Mouse (Mus musculus) embryonic facial prominence, embryonic 14.5 days (tissue): ENCODE measurements around the gene Dusp22. TPM values are rescaled to one million over a fixed set of nuclear protein-coding genes. Genes with fewer than 3 reads are reported as not detected.

Experiments
- ATAC-seq: fragments of 200-750 bp; cut with Nextera tagmentation; 2 replicates; pipeline ENCODE4 v1.8.0; 2017; ENCODE audit warnings: low read depth, moderate number of reproducible peaks, moderate TSS enrichment
- DNase-seq: peaks from one replicate; pipeline ENCODE4 v3.0.0-alpha.2; 2015; ENCODE audit warnings: low spot score
- H3K27ac ChIP-seq: fragments of 300-500 bp; sonication (generic); replicated peaks from 2 replicates; pipeline ENCODE4 v1.5.1; 2014; ENCODE audit warnings: low read depth, mild to moderate bottlenecking, low read length, moderate library complexity
- H3K27me3 ChIP-seq: fragments of 300-500 bp; sonication (generic); replicated peaks from 2 replicates; pipeline ENCODE4 v1.6.1; 2014; ENCODE audit warnings: low read length; ENCODE audit not compliant: control insufficient read depth, insufficient read depth
- H3K36me3 ChIP-seq: fragments of 300-500 bp; sonication (generic); 2 replicates; pipeline ENCODE4 v1.6.1; 2014; ENCODE audit warnings: low read length, mixed read lengths; ENCODE audit not compliant: control insufficient read depth, insufficient read depth
- H3K4me1 ChIP-seq: fragments of 300-500 bp; sonication (generic); 2 replicates; pipeline ENCODE4 v1.6.1; 2014; ENCODE audit warnings: antibody characterized with exemption, low read length; ENCODE audit not compliant: control insufficient read depth, insufficient read depth
- H3K4me2 ChIP-seq: fragments of 300-500 bp; sonication (generic); 2 replicates; pipeline ENCODE4 v1.6.1; 2014; ENCODE audit warnings: low read depth, mild to moderate bottlenecking, low read length, moderate library complexity, mixed read lengths
- H3K4me3 ChIP-seq: fragments of 300-500 bp; sonication (generic); 2 replicates; pipeline ENCODE4 v1.5.1; 2014; ENCODE audit warnings: low read depth, mild to moderate bottlenecking, low read length
- H3K9ac ChIP-seq: fragments of 300-500 bp; sonication (generic); 2 replicates; pipeline ENCODE4 v1.6.1; 2014; ENCODE audit warnings: low read depth, mild to moderate bottlenecking, low read length, moderate library complexity, mixed read lengths
- H3K9me3 ChIP-seq: fragments of 300-500 bp; sonication (generic); 2 replicates; pipeline ENCODE4 v1.6.1; 2016; ENCODE audit warnings: low read length; ENCODE audit not compliant: control insufficient read depth
- WGBS: fragments of 180-500 bp; shearing (Covaris S2); extraction: QIAGEN DNeasy Blood & Tissue Kit; methylation state at CpG from one replicate; pipeline ENCODE4 v1.1.7; 2014; 5-methylcytosine and 5-hydroxymethylcytosine counted together
- polyA plus RNA-seq: library from polyadenylated mRNA; unstranded; fragments of >200 nt; fragmentation: Nextera tagmentation; extraction: Ambion mirVana; gene quantifications from 2 replicates; pipeline ENCODE4 v1.2.1, GENCODE M21; 2014

Dusp22 gene
- polyA plus RNA-seq: 35.8 and 36.0 TPM in 2 replicates

- ATAC-seq: peak; percentile 95
- under 1% methylated on average over 28 of the region's 74 CpGs for WGBS
- H3K9ac ChIP-seq: peak within 1 kb of the TSS; percentile 87
- peak within 1 kb of the TSS; percentile 68 for H3K27ac ChIP-seq
- peak within 1 kb of the TSS; percentile 85 for H3K4me3 ChIP-seq
- no peaks in the 10 kb centered on the region for H3K36me3 ChIP-seq
- H3K9me3 ChIP-seq: no peaks in the 10 kb centered on the region
- peak; percentile 86 for DNase-seq
- H3K4me2 ChIP-seq: peak within 1 kb of the TSS; percentile 76
- H3K4me1 ChIP-seq: 0 out of 2 replicates have a peak, but pooled peaks cover 5% of the 10 kb centered on the region
- H3K27me3 ChIP-seq: no peaks in the 10 kb centered on the region
Observed at GRCm38 (mm10) chr13:30659613-30660505, at the start of gene Dusp22. Gene Dusp22, plus strand, starts transcription at chr13:30659999.

GRCm38 (mm10) chr13:30612079-30612794, 47.6 kb upstream of the Dusp22 start:
- no peak for ATAC-seq

GRCm38 (mm10) chr13:30619684-30620083, 40.1 kb upstream of the Dusp22 start:
- WGBS: 55% methylated on average over 3 of the region's 3 CpGs
- no peak for DNase-seq
- no peaks in the 10 kb centered on the region for H3K4me1 ChIP-seq
- H3K9ac ChIP-seq: no peak overlapping the region
- ATAC-seq: no peak
- no peaks in the 10 kb centered on the region for H3K36me3 ChIP-seq
- no peak overlapping the region for H3K27ac ChIP-seq
- no peak overlapping the region for H3K4me2 ChIP-seq
- no peaks in the 10 kb centered on the region for H3K9me3 ChIP-seq
- no peak overlapping the region for H3K4me3 ChIP-seq
- no peaks in the 10 kb centered on the region for H3K27me3 ChIP-seq

More at GRCm38 (mm10) chr13:30612079-30612794, 47.6 kb upstream of the Dusp22 start:
- H3K9me3 ChIP-seq: no peaks in the 10 kb centered on the region
- no peaks in the 10 kb centered on the region for H3K4me1 ChIP-seq
- H3K4me2 ChIP-seq: no peak overlapping the region
- no peak overlapping the region for H3K9ac ChIP-seq
- 89% methylated on average over 6 of the region's 6 CpGs for WGBS
- no peak for DNase-seq
- no peak overlapping the region for H3K27ac ChIP-seq
- no peak overlapping the region for H3K4me3 ChIP-seq
- H3K36me3 ChIP-seq: no peaks in the 10 kb centered on the region
- no peaks in the 10 kb centered on the region for H3K27me3 ChIP-seq

GRCm38 (mm10) chr13:30628195-30629048, 31.4 kb upstream of the Dusp22 start:
- DNase-seq (no peak), ATAC-seq (no peak)
- 52% methylated on average over 8 of the region's 8 CpGs for WGBS
- H3K9me3 ChIP-seq: no peaks in the 10 kb centered on the region
- H3K4me3 ChIP-seq: no peak overlapping the region
- no peaks in the 10 kb centered on the region for H3K4me1 ChIP-seq
- H3K36me3 ChIP-seq: no peaks in the 10 kb centered on the region
- H3K4me2 ChIP-seq: no peak overlapping the region
- H3K27ac ChIP-seq: no peak overlapping the region
- H3K27me3 ChIP-seq: no peaks in the 10 kb centered on the region
- no peak overlapping the region for H3K9ac ChIP-seq

GRCm38 (mm10) chr13:30629794-30630410, 29.9 kb upstream of the Dusp22 start:
- H3K9ac ChIP-seq: no peak overlapping the region
- H3K4me3 ChIP-seq: no peak overlapping the region
- no peaks in the 10 kb centered on the region for H3K9me3 ChIP-seq
- no peaks in the 10 kb centered on the region for H3K36me3 ChIP-seq
- ATAC-seq (no peak), DNase-seq (no peak)
- 79% methylated on average over 10 of the region's 10 CpGs for WGBS
- H3K27ac ChIP-seq: no peak overlapping the region
- H3K27me3 ChIP-seq: no peaks in the 10 kb centered on the region
- H3K4me1 ChIP-seq: no peaks in the 10 kb centered on the region
- H3K4me2 ChIP-seq: no peak overlapping the region

GRCm38 (mm10) chr13:30632998-30633397, 26.8 kb upstream of the Dusp22 start:
- DNase-seq (no peak), ATAC-seq (no peak)
- no peak overlapping the region for H3K27ac ChIP-seq
- WGBS: 64% methylated on average over 6 of the region's 6 CpGs
- H3K4me3 ChIP-seq: no peak overlapping the region
- H3K27me3 ChIP-seq: no peaks in the 10 kb centered on the region
- H3K9me3 ChIP-seq: no peaks in the 10 kb centered on the region
- H3K4me1 ChIP-seq: no peaks in the 10 kb centered on the region
- H3K36me3 ChIP-seq: no peaks in the 10 kb centered on the region
- no peak overlapping the region for H3K9ac ChIP-seq
- H3K4me2 ChIP-seq: no peak overlapping the region

- Histone ChIP-seq H3K4me1 (no peaks in the 10 kb centered on the region), H3K36me3 (no peaks in the 10 kb centered on the region), H3K4me2 (no peak overlapping the region), H3K27me3 (no peaks in the 10 kb centered on the region), H3K27ac (no peak overlapping the region), H3K4me3 (no peak overlapping the region), H3K9me3 (no peaks in the 10 kb centered on the region), H3K9ac (no peak overlapping the region)
- ATAC-seq: no peak
- DNase-seq: no peak
- 78% methylated on average over 4 of the region's 4 CpGs for WGBS
Observed at GRCm38 (mm10) chr13:30636453-30636852, 23.3 kb upstream of the Dusp22 start.
